Mouse (Mus musculus) heart, embryonic 16.5 days (tissue): ENCODE measurements at regions not wholly inside any gene's neighbourhood (a gene's known extent, or its start where the extent isn't known, plus 50 kb on each side); places are given as distances from the start of the nearest gene placed in this dataset.

Experiments used
- ATAC-seq: fragments of 200-750 bp; cut with Nextera tagmentation; replicated peaks from 2 replicates; pipeline ENCODE4 v1.8.0; 2017; ENCODE audit warnings: moderate number of reproducible peaks; ENCODE audit not compliant: insufficient read depth, low FRiP score; ENCODE audit errors: extremely low read depth
- H3K27ac ChIP-seq: fragments of 300-500 bp; sonication (generic); 2 replicates; pipeline ENCODE4 v1.5.1; 2014; ENCODE audit warnings: mild to moderate bottlenecking, low read length, control low read depth, moderate library complexity
- H3K27me3 ChIP-seq: fragments of 300-500 bp; sonication (generic); 2 replicates; pipeline ENCODE4 v1.6.1; 2014; ENCODE audit warnings: low read length, mixed read lengths; ENCODE audit not compliant: control insufficient read depth, insufficient read depth
- H3K36me3 ChIP-seq: fragments of 300-500 bp; sonication (generic); 2 replicates; pipeline ENCODE4 v1.6.1; 2014; ENCODE audit not compliant: control insufficient read depth, insufficient read depth
- H3K4me1 ChIP-seq: fragments of 300-500 bp; sonication (generic); 2 replicates; pipeline ENCODE4 v1.6.1; 2014; ENCODE audit warnings: low read length, mixed read lengths; ENCODE audit not compliant: control insufficient read depth, insufficient read depth
- H3K4me2 ChIP-seq: fragments of 300-500 bp; sonication (generic); 2 replicates; pipeline ENCODE4 v1.6.1; 2014; ENCODE audit warnings: low read depth, mild to moderate bottlenecking, control low read depth, low read length
- H3K4me3 ChIP-seq: fragments of 300-500 bp; sonication (generic); 2 replicates; pipeline ENCODE4 v1.5.1; 2014; ENCODE audit warnings: mild to moderate bottlenecking, control low read depth, low read length
- H3K9ac ChIP-seq: fragments of 300-500 bp; sonication (generic); 2 replicates; pipeline ENCODE4 v1.6.1; 2014; ENCODE audit warnings: low read length, control low read depth
- H3K9me3 ChIP-seq: fragments of 300-500 bp; sonication (generic); replicated peaks from 2 replicates; pipeline ENCODE4 v1.6.1; 2016; ENCODE audit warnings: low read length; ENCODE audit not compliant: control insufficient read depth
- WGBS: fragments of 180-500 bp; shearing (Covaris S2); extraction: QIAGEN DNeasy Blood & Tissue Kit; methylation state at CpG from one replicate; pipeline ENCODE4 v1.1.7; 2014; 5-methylcytosine and 5-hydroxymethylcytosine counted together

DNA sequence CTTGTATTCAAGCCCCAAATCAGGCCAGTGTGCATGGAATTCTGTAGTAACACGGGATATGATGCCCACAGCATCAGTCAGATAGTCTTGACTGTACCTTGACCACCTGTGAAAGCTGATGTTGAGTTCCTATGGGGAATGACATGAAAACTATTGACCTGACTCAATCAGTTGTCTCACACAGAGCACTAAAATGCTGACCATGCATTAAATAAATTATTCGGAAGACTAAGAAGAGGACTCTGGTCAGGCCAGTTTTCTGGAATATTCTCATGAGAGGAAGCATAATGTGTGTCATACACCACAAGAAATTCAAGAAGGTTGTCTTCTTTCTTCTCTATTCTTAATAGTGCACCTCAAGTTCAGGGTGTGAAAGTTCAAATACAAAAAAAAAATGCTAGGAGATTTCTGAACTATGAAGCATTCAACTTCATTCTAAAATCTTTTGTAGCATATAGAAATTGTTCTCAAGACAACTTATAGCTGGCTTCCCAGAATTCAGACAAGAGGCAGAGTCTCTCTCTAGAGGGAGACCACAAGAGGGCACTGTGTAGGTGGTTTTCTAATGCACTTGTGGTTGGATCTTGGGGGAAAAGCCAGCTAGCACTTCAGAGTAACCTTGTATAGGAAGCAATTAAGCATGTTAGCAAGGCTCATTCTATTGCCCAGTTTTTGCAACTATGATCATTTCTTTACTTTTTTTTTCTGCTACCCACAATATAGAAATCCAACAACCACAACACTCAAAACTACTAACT lies 279.7 kb downstream of the Nsun3 start:
- H3K4me2 ChIP-seq: no peak overlapping the region
- H3K9me3 ChIP-seq: no peaks in the 10 kb centered on the region
- no peak overlapping the region for H3K9ac ChIP-seq
- H3K27me3 ChIP-seq: no peaks in the 10 kb centered on the region
- ATAC-seq: no peak
- no peak overlapping the region for H3K27ac ChIP-seq
- H3K4me3 ChIP-seq: no peak overlapping the region
- H3K4me1 ChIP-seq: no peaks in the 10 kb centered on the region
- no peaks in the 10 kb centered on the region for H3K36me3 ChIP-seq
- 30% methylated on average over 2 of the region's 2 CpGs for WGBS

DNA sequence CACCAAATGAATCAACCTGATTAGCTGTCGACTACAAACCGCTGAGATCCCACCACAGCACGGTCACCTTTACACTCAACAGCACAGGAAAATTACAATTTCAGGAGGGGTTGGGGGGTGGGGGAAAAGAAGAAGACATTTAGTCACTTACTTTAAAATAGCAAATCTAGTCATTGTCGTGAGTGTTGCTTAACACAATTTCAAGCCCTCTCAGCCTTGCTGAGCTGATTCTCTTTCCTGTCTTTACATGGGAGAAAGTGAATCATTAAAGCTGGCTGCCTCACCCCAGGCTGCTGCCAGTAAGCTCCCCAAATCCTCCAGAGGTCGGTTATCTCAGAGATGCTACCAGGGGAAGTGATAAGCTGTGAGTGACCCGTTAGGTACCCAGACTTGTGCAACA lies 285.7 kb downstream of the Nsun3 start:
- Histone ChIP-seq H3K9ac (no peak overlapping the region), H3K9me3 (no peaks in the 10 kb centered on the region), H3K27me3 (no peaks in the 10 kb centered on the region), H3K4me2 (no peak overlapping the region), H3K4me1 (no peaks in the 10 kb centered on the region), H3K4me3 (no peak overlapping the region), H3K36me3 (no peaks in the 10 kb centered on the region), H3K27ac (no peak overlapping the region)
- ATAC-seq: no peak
- 44% methylated on average over 6 of the region's 6 CpGs for WGBS

DNA sequence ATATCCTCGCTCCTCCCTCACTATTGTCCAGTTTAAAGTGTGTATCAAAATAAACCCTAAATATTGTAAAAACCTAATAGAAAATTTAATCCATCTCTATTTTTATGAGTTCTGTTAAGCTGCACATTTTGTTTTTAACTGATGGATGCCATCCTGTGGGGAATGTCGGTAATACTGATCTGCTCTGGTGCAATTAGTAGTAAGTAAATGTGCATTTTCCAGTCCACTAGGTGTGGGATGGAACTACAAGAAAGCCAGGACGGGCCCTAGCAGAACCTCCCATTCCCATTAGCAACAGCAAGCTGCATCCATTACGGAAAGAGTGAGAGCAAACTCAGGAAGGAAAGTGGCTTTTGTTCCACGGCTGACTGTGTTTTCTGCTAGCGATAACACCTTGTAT lies 286.3 kb downstream of the Nsun3 start:
- Histone ChIP-seq H3K4me1 (no peaks in the 10 kb centered on the region), H3K36me3 (no peaks in the 10 kb centered on the region), H3K27me3 (no peaks in the 10 kb centered on the region), H3K4me2 (no peak overlapping the region), H3K27ac (no peak overlapping the region), H3K9me3 (no peaks in the 10 kb centered on the region), H3K4me3 (no peak overlapping the region), H3K9ac (no peak overlapping the region)
- 67% methylated on average over 6 of the region's 6 CpGs for WGBS
- ATAC-seq: no peak

- Histone ChIP-seq H3K9ac (no peak overlapping the region), H3K4me3 (no peak overlapping the region), H3K9me3 (no peaks in the 10 kb centered on the region), H3K36me3 (no peaks in the 10 kb centered on the region), H3K4me1 (no peaks in the 10 kb centered on the region), H3K27ac (no peak overlapping the region), H3K4me2 (no peak overlapping the region), H3K27me3 (no peaks in the 10 kb centered on the region)
- WGBS: 69% methylated on average over 5 of the region's 5 CpGs
- no peak for ATAC-seq
Measured at GRCm38 (mm10) chr16:62498761-62499160, 287.9 kb downstream of the Nsun3 start.

DNA sequence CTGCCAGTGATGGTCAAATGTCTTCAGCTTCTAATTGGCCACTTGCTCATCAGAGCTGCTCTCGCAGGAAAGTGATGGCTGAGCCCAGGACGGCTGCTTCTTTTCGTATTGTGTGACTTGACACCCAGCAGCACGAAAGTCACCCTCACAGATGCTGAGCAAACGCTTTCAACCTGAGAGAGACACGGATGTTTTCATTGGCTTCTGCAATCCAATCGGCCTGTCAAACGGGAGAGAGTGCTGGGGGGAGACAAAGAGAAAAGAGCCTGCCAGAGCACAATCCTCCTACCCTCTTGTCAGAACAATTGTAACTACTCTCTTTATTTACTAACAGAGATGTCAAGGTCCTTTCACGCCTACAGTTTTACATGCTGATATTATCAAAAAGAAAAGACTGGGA lies 289.9 kb downstream of the Nsun3 start:
- Histone ChIP-seq H3K4me3 (no peak overlapping the region), H3K27me3 (no peaks in the 10 kb centered on the region), H3K4me1 (no peaks in the 10 kb centered on the region), H3K36me3 (no peaks in the 10 kb centered on the region), H3K9ac (no peak overlapping the region), H3K27ac (no peak overlapping the region), H3K4me2 (no peak overlapping the region), H3K9me3 (no peaks in the 10 kb centered on the region)
- WGBS: 46% methylated on average over 9 of the region's 9 CpGs
- no peak for ATAC-seq

DNA sequence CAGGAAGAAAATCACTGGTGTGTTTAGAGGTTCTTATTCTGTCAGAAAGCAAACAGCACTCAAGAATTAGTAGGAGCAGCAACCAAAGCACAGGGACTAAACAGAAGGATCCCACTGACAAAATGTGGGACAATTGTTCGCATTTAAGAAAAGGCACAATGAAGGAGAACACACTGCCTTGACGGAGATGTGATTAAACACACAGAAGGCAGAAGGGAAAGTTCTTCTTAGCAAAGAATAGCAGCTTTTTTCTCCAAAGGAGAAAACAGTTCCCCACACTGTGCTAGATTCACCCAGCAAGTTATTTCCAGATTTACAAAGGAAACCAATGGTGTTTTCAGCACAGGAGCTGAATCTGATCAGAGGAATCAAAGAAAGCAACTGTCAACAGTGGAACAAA lies 316.5 kb downstream of the Nsun3 start:
- H3K27ac ChIP-seq: no peak overlapping the region
- no peak overlapping the region for H3K4me3 ChIP-seq
- WGBS: 81% methylated on average over 2 of the region's 2 CpGs
- H3K36me3 ChIP-seq: no peaks in the 10 kb centered on the region
- H3K4me2 ChIP-seq: no peak overlapping the region
- no peak overlapping the region for H3K9ac ChIP-seq
- H3K9me3 ChIP-seq: no peaks in the 10 kb centered on the region
- H3K4me1 ChIP-seq: no peaks in the 10 kb centered on the region
- ATAC-seq: no peak
- H3K27me3 ChIP-seq: no peaks in the 10 kb centered on the region

DNA sequence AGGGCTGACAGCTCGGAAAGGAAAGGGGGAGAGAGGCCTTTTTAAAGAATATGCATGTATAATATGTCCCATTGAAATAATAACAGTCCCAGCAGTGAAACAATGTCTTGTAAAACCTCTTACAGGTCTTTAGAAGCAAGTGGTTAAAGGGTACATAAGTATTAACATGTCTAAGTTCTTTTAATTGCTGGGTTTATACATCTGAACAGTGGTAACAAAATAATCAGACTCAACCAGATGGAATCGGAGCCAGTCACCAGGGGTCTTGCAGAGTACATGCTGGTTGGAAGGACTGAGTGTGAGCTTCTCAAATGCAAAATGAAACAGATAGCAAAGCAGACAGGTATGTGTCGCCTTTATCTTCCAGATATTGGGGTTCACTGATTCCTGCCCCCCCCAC lies 317.3 kb downstream of the Nsun3 start:
- 66% methylated on average over 3 of the region's 3 CpGs for WGBS
- no peaks in the 10 kb centered on the region for H3K4me1 ChIP-seq
- H3K4me3 ChIP-seq: no peak overlapping the region
- ATAC-seq: no peak
- H3K27ac ChIP-seq: no peak overlapping the region
- H3K9me3 ChIP-seq: no peaks in the 10 kb centered on the region
- no peaks in the 10 kb centered on the region for H3K27me3 ChIP-seq
- H3K9ac ChIP-seq: no peak overlapping the region
- no peaks in the 10 kb centered on the region for H3K36me3 ChIP-seq
- H3K4me2 ChIP-seq: no peak overlapping the region

GRCm38 (mm10) chr16:62468846-62469245 lies 317.8 kb downstream of the Nsun3 start:
- Histone ChIP-seq H3K9me3 (no peaks in the 10 kb centered on the region), H3K4me1 (no peaks in the 10 kb centered on the region), H3K4me3 (no peak overlapping the region), H3K9ac (no peak overlapping the region), H3K27me3 (no peaks in the 10 kb centered on the region), H3K27ac (no peak overlapping the region), H3K4me2 (no peak overlapping the region), H3K36me3 (no peaks in the 10 kb centered on the region)
- no peak for ATAC-seq
- 53% methylated on average over 3 of the region's 3 CpGs for WGBS

DNA sequence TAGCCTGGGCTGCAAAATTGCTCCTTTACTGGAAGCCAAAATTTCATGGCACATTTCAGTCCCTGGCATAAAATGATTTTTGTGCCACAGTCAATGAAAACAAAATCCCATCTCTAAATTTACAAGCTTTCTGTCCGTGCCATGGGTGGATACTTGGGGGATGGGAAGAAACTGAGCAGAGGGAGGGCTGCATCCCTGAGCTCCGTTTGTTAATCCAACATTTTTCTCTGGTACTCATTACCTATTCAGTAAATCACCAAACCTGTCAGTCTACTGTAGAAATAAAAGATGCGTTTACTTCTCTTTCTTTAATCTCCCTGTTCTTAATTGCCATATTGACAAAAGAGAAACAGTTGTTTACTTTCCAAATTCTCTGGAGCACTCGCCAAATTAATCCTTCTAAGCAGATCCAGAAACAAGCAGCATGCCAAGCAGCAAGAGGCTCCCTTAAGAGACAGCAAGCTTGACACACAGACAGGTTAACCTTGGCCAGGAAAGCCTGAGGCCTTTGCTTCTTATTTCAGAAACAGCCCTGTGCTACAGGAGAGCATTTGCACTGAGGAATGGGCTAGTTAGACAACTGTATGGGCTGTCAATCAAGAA lies 326.6 kb downstream of the Nsun3 start:
- no peaks in the 10 kb centered on the region for H3K9me3 ChIP-seq
- H3K4me2 ChIP-seq: no peak overlapping the region
- H3K9ac ChIP-seq: no peak overlapping the region
- no peak overlapping the region for H3K4me3 ChIP-seq
- WGBS: 47% methylated on average over 4 of the region's 4 CpGs
- H3K27ac ChIP-seq: no peak overlapping the region
- H3K27me3 ChIP-seq: no peaks in the 10 kb centered on the region
- no peaks in the 10 kb centered on the region for H3K36me3 ChIP-seq
- H3K4me1 ChIP-seq: no peaks in the 10 kb centered on the region
- ATAC-seq: no peak
